Mouse (Mus musculus) gastrocnemius, adult 8-10 months (tissue): ENCODE measurements around the gene Cpsf4l. TPM values are rescaled to one million over a fixed set of nuclear protein-coding genes. Genes with fewer than 3 reads are reported as not detected.

ENCODE experiments used
- DNase-seq, 2 experiments: peaks; one replicate each; pipeline ENCODE4 v3.0.0; 2022; ENCODE audit warnings: low spot score in 2 of 2
- total RNA-seq, 4 experiments: library from RNA; stranded (reverse); gene quantifications; 2 replicates each; pipeline ENCODE4 v1.2.4; 2022

Cpsf4l gene
- total RNA-seq: not detected

GRCm38 (mm10) chr11:113709731-113710256, at the start of gene Cpsf4l:
Gene Cpsf4l, minus strand, starts transcription at chr11:113710017.
- DNase-seq: no peak

DNA sequence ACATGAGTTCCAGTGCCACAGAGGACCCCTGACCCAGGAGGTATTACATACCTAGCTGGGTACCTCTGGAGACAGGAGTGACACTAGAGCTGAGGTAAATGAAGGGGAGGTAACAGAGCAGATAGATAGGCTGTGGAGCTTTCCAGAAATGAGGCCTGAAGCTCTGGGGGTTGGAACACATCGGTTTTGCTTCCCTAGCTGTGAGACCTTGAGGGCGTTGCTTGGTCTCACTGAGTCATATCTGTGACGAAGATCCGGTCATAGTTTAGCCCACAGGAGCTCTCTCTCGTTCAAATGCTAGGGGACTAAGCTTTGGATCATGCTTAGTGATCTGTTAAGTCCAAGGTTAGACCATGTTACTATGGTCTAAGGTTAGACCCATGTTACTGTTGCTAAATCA, 49.0 kb upstream of the Cpsf4l start:
- no peak for DNase-seq

- DNase-seq: no peak
Observed at GRCm38 (mm10) chr11:113756578-113756977, 46.8 kb upstream of the Cpsf4l start.

DNA sequence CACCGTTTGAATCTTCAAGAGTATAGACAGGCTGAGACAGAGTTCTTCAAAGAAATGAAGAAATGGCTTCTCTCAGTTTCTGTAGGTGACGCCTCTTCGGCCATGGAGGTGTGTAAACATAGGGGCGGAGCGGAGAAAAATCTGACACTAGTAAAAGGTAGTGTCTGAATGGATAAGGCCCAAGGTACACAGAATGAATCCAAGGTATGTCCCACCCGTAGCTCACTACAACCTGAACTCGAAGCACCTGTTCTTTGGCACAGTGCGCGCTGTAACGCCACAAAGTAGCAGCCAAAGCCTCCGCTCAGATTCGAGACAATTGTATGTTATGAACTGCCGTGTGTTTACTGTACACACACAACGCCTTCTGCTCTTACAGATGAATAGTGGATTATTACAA, 46.1 kb upstream of the Cpsf4l start:
- DNase-seq: no peak

DNA sequence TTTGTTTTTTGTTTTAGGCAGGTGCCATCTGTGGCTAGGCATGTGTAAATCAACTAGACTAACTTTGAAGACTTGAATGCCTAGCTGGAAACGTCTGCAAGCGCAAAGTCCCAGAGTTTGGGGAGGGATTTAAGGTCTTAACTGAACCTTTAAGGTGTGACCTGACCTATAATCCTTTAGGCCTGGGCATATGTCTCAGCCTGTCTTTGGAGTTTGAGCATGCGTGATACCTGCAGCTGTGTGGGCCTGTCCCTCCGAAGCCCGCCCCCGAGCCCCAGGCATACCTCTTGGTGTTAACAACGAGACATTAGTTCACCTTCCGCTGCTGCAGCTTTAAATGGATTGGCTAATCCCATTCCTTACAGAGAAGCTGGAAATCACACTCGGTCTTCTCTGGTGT, 45.0 kb upstream of the Cpsf4l start:
- no peak for DNase-seq

- DNase-seq: no peak
Observed at GRCm38 (mm10) chr11:113752685-113753430, 43.0 kb upstream of the Cpsf4l start.

DNA sequence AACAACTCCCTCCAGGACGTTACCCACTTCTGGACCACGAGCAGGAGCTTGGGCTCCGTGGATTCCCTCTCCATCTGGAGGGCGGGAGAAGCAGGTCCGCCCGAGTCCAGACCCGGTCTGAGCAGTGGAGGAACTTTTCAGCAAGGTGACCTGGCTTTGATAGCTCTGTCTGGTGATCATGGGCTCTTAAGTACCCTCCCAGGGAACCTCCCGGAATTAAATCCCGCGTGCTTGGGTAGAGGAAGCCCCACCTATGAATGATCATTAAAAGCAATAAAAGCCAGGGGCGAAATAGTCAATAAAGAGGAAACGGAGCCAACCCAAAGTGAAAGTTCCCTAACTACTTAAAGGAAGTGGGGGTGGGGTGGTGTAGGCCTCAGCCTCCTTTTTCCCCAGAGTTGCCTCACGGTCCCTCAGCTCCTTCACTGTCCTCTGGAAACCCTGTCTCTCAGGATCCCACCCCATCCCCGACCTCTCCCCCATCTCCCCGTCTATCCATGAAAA, 42.4 kb upstream of the Cpsf4l start:
- no peak for DNase-seq

DNA sequence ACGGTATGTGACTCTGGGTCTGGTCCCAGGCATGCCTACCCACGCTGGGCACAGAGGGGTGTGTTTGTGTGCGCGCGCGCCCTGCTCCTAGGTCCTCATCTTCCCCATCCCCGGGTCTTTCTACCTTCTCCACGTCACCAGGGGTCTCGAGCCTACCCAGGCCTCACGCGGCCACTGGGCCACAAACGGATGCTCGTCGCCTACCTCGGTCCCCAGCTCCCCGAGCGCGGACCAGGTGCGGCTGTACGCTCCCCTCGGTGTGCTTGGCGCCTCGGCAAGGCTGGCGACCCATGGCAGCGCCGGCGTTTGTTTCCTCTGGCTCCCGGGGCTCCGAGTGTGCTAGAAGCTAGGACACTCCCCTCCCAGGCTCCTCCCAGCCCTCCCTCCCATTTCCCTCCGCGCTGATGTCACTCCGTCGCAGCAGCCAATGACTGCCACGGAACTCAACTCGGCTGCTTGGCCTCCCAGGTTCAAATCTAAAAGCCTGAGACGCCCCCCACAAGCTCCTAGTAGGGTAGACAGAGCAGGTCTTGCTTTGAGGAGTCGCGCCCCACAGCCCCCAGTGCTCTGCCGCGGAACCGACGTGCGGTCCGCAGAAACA, 41.8 kb upstream of the Cpsf4l start, which contains the start of gene Cdc42ep4:
Gene Cdc42ep4 (minus strand): TSS at position 398 of the 601 bp plus-strand sequence.
- DNase-seq: peak; percentile 31 to 62

DNA sequence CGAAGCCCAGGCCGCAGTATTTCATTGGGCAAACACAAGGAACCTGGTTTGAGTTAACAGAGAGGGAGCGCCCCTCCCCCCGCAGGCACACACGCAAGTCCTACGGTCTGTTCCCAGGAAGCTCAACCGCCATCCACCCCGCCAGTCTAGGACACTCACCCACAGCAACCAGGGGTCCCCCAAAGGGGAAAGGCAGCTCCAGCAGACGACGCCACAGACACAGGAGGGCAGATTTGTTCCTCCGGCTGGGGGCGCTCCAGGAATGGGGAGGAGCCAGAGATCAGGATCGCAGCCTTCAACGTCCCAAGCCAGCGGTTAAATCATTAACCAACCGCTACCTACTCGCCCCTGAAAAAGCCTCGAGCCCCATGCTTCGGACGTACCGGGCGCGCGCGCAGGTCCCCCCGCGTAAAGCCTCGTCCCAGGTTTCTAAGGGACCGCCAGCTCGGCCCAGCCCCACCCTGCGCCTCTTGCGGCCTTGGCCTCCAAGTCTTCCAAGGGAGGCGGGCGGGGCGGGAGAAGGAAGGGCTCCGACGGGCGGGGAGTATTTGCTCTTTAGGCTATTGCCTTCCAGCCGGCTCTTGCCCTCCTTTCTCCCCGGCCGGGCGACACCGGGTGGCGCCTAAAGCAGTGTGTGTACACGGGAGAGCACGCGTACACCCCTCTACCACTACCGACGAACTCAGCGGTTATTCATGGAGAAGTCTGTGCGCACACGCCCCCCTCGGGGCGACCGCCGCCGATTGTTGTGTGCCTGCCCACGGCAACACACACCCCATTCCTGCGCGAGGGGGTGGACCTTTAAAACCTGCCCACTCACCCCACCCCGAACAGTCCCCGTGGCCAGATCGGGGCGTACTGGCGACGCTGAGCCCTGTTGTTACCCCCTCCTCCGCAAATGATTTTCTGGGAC, 41.0 kb upstream of the Cpsf4l start:
- DNase-seq: peak; percentile 43 to 46

DNA sequence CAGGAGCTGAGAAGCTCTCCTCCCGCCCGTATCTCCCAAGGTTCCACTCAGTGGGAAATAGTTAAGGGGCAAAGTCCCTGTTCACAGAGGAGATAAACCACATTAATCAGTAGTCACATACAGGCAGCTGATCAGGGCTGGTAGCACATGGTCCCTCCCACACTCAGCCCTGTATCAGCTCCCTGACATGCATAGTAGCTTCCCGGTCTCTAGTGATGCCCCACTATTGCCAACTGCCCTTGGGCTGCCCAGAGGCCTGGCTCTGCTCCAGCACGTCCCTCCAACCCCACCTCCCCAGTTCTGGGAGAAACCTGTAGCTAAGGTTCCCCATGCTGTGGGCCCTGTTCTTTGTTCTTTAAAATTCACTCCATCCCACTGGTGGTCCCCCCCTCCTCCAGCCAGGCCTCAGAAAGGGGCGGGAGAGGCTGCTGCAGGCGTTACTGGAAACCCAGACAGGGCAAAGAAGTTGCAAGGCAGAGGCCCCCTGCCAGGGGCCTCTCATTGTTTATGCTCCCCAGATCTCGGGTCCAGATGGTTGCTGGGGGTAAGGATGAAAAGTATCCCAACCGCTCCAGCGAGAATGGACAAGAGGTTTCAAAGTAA, 40.0 kb upstream of the Cpsf4l start:
- no peak for DNase-seq

DNA sequence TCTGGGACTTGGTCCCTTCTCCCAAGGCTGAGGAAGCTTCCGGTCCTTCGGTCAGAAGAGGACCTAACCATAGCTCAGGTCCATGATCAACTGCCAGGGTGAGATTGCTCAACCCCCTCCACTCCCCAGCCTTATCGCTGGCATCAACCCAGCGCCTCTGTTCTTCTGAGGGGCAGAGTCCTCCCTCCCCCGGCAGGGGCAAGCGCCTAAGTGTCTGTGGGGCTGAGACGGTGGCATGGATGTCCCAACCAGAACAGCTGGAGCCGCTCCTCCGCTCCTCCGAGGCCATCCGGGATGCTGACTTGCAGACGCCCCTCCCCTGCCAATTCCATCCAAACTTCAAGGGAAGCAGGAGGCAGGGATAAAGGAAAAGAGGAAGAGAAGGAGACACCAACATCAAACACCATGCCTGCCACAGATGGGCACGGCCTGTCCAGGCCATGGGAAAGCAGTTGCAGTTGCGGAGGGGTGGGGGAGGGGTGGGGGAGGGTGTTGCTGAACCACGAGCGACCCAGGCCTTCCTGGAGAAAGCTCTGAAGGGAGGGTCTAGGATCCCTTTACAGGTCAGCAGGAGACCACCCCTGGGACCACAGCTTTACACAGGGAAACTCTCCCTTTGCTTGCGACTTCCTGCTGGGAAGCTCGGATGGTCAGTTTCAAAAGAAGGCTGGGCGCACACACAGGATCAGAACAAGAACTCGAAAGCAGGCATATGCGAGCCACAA, 39.1 kb upstream of the Cpsf4l start:
- no peak for DNase-seq

- no peak for DNase-seq
Observed at GRCm38 (mm10) chr11:113747725-113748380, 38.0 kb upstream of the Cpsf4l start.

DNA sequence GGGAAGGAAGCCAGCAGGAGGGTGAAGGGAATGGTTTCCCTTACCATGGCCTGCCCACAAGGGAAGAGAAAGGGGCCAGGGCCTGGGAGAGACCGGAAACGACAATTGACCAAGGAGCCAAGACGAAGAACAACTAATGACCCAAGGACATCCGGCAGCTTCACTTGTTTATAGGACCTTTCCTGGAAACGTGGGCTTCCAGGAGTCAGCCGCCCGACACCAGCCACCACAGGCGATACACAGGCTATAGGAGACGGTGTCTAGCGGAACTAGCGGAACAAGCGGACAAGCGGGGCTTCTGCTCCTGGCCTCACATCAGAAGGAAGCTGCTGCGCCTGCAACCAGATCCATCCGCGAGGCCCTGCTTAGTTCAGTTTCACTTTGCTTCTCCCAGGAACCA, 37.2 kb upstream of the Cpsf4l start:
- no peak for DNase-seq

GRCm38 (mm10) chr11:113745961-113746360, 36.1 kb upstream of the Cpsf4l start:
- DNase-seq: no peak

DNA sequence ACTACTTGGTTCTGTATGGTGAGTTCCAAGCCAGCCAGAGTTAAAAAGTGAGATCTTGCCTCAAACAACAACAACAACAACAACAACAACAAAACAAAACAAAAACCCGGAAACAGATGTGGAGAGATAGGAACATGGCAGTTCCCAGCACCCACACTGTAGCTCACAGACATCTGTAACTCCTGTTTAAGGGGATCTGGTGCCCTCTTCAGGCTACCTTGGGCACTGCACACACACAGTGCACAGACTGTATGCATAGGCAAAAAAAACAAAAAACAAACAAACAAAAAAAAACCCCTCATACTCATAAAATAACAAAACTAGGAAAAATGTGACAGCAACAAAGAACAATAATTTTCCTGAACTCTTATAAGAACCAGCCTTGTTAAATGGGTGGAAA, 33.2 kb upstream of the Cpsf4l start:
- no peak for DNase-seq

- no peak for DNase-seq
Observed at GRCm38 (mm10) chr11:113740100-113740499, 30.3 kb upstream of the Cpsf4l start.

DNA sequence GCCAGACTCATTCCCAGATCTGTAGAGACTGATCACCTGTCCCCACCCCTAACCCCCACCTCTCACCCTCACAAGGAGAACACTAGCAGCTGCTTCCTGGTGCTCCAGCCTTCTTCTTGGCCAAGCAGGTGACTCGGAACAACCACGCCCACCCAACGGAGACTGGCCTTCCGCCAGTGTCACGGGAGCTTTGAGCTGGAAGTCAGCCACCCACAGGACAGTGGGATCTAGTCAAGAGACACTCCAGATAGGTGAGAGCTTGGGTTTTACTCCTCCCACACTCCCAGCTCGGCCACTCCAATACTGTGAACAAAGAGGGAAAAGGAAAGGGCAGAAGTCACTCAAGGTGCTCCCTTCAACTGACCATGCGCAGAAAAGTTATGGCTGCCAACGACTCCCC, 29.4 kb upstream of the Cpsf4l start:
- DNase-seq: no peak

- DNase-seq: no peak
Observed at GRCm38 (mm10) chr11:113737912-113738311, 28.1 kb upstream of the Cpsf4l start.

DNA sequence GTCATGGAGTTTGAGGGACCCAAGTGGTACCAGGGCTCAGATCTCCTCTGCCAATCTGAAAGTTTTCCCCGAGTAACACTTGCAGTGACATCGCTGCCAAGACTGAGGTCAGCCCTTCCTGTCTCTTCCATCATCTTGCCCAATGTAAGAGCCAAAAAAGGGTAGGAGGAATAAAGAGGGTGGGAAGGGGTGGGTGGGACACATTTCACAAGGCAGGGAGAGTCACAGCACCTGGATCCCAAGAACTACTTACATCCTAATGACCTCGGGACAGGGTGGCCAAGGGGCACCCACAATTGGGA, 27.7 kb upstream of the Cpsf4l start:
- DNase-seq: no peak

GRCm38 (mm10) chr11:113736848-113737552, 27.2 kb upstream of the Cpsf4l start:
- DNase-seq: no peak
